Mouse (Mus musculus) urinary bladder, postnatal 4 days (tissue): ENCODE data around the gene Wdr60.

Experiments used
- DNase-seq, 2 experiments: peaks; one replicate each; pipeline ENCODE4 v3.0.0; 2021 to 2022; ENCODE audit warnings: low spot score in 2 of 2

The Wdr60 gene

DNA sequence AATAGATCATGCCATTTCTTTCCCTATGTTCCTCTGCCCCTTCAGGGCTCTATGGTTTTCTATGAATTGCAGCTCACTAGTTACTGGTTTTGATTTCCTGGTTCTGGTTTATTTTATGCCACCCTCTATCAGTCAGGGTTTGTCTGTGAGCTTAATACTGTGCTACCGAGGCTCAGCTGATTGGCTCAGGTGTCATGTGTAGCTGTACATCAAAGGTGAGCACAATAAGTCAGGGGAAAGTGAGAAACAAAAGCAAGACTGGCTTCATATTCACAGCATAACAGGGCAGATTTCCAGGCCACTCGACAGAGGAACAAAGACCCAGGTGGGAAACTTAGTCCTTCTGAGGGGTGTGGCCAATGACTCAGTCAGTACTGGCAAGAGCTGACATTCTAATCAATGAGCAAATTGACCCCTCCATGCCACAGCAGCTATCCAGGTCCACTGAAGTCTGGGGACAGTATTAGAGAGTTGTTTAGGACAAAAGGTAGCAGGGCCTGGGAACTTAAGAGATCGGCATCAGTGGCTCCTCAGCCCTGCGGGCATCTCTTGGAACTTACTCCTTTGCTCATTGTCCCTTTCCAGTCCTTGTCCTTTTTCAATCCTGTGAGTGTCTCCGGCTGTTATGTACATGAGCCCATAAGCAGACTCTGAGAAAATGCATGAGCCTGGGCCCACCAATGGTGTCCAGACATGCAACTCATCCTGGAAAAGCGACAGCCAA lies 79.4 kb downstream of the Wdr60 start:
- no peak for DNase-seq

DNA sequence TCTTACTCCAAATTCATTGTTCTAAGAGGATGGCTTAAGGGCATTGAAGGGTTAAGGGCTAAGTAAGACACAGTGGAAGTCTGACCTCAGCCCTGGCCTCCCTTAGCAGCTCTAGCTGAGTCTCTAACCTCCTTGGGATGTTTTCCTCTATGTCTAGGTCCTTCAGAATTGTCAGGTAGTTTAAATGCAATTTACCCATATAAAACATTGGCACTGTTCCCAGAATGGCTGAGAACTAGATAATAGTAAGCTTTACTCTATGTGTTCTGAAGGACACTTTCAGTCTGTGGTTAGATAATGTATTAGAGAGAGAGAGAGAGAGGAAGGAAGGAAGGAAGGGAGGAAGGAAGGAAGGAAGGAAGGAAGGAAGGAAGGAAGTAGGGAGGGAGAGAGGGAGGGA lies 80.4 kb downstream of the Wdr60 start:
- no peak for DNase-seq

DNA sequence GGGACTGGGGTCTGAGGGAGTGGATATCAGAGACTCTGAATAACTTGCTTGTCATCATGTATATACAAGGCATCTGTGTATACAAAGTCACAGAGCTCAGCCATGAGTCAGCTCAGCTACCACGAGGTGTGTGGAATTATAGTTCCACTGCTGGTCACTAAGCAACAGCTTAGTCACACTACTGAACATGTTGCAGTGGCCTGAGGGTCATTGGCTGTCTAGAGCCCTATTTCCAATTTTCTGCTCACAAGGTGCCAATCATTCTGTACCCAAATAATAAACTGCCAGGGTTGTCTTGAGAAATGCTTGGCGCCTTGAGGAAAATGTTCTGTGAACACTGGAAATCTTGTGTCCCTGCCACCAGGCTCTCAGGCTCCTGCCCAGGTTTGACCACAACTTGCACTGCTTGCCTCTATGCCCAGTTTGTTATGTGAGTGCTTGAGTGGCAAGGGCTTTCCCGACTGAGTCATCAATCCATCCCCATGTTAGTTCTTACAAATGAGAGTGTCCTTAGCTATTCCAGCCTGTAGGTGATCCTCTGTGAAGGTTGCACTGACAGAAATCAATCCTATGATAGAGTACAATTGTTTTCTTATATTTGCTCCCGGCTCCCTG lies 81.3 kb downstream of the Wdr60 start:
- DNase-seq, result no peak

DNA sequence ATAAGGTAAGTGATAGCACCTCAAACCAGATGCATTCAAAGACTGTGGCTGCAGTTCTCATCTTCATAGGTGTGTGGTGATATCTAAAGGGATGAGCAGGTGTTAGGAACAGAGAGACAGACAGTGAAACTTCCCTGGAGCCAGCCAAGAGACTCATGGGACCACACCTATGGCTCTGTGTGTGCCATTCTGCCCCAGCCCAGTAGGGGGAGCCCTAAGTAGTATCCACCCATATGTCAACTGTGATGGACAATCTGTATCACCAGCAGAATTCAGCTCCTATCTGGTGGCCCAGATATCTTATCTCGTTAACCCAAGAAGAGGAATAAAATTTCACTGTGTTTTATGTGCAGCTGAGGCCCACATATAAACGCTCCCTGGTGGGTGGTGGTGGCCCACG lies 85.9 kb downstream of the Wdr60 start:
- no peak for DNase-seq

DNA sequence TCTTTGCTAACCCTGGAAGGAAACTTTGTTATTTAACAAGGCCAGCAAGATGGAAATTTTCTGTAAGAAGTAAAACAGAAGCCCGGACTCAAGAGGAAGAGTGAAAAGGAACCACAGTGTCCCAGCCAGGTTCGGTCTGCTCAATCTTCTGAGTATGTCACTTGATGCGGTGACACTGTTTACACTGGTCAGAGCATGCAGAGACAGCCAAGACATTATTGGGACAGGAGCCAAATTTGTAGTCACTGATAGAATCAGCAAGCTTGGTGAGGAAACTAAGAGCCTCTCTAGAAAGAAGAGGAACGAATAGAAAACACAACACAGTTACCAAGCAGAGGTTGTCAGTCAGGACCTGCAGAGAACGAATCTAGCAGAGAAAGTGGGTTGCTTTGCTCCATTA lies 93.2 kb downstream of the Wdr60 start:
- DNase-seq, result no peak

DNA sequence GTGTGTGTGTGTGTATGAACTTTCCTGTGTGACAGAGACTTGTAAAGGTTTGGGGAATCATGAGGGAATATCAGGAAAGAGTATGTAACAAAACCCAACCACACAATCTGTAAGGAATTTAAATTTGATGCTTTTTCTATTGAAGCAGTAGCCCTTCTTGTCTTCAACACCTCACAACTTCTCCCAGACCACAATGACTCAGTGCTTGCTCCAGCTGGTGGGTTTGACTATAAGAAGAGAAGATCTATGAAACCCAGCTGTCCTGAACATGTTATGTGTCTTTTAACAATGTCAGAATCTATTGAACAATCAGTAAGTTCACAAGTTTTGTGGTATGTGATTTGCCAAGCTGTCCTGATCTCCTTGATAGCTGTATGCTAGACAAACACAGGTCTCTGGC lies 97.5 kb downstream of the Wdr60 start:
- DNase-seq, result peak in 1 of 2 experiments; percentile 13

DNA sequence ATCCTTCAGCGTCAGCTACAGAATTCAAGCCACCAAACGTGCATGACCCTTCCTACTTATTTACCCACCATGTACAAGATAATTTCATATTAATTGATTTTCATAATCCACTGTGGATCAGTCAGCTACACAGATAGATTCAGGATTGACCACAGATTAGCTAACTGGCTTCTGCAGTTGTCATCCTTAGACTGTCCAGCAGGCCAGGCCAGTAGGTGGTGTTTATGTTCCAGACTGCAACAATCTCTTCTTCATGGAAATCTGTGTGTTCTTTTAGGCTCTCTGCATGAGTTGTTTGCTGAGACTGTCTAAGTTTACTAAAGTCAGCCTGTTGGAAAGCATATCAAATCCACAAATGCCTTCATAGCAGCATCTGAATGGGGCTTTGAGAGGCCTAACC lies 103.1 kb downstream of the Wdr60 start:
- DNase-seq, result no peak

DNA sequence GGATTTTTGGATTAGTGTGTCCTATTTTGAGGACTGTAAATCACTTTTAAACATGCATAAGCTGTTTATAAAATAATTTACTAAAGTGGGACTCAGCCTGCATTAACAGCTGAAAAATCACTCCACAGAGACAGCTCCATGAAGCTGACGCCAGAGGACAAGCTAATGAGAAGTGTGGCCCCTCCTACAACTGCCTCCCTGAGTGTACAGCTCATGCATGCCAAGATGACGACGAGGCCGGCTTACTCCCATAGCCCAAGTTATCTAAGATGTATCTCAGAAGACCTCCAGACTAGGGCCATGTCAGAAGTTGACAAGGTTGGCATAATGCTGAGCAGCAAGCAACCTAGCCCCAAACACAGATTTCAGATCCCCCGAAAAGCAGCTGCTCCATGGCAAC lies 103.6 kb downstream of the Wdr60 start:
- DNase-seq, result no peak

DNA sequence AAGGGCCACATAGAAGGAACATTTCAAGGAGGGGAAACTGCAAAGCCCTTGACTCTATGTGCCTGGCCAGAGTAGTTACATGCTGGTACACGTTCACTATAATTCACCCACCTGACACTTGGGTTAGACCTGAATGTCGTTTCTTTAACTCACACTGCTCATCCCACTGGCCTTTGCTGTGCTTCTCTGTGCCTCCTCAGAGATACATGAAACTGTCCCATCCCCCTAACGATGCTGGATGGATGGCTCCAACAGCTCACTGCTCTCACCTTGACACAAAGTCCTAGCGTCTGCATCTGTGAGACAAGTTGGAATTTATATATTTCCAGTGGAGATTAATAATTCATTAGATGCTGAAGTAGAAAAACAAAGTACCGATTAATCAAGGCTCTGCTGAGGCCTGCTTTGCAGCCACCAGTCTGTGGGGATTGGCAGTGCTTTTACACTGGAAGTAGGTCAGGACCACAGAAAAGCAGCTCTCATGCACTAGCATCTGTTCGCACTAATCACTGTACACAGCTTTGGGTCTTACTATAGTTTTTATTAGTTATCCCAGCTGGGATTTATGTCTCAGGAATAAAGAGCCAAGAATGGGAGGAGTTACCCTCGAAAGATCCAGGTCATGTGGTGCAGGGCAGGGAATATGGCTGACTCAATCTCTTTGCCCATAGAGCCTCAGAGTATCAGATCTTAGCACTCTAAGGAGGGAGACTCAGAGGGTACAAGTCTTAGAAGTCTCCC lies 105.9 kb downstream of the Wdr60 start:
- DNase-seq, result no peak
